Mouse (Mus musculus) hematopoietic stem cell, adult 5-6 weeks (primary cell): ENCODE data around the gene Dnajb6. TPM values are rescaled to one million over a fixed set of nuclear protein-coding genes. Genes with fewer than 3 reads are reported as not detected.

Source experiments
- ATAC-seq, 2 experiments: fragments of 125-278 bp in 1 of 2; replicated peaks in 1 of 2; 2 replicates each; pipeline ENCODE4 v1.8.0; 2016 to 2017; ENCODE audit warnings: inconsistent platforms in 2 of 2, mild to moderate bottlenecking in 2 of 2, moderate number of reproducible peaks in 2 of 2, low read depth in 1 of 2, moderate TSS enrichment in 1 of 2; ENCODE audit not compliant: low FRiP score in 2 of 2, poor library complexity in 2 of 2, severe bottlenecking in 2 of 2, insufficient read depth in 1 of 2, low TSS enrichment in 1 of 2
- total RNA-seq: library from RNA; stranded (forward); fragments of 172-1452, 232-1000 nt; gene quantifications from 2 replicates; pipeline ENCODE4 v1.2.3, GENCODE M21; 2017

The Dnajb6 gene
- total RNA-seq, 1 experiment from 2014 or later = 198 TPM

DNA sequence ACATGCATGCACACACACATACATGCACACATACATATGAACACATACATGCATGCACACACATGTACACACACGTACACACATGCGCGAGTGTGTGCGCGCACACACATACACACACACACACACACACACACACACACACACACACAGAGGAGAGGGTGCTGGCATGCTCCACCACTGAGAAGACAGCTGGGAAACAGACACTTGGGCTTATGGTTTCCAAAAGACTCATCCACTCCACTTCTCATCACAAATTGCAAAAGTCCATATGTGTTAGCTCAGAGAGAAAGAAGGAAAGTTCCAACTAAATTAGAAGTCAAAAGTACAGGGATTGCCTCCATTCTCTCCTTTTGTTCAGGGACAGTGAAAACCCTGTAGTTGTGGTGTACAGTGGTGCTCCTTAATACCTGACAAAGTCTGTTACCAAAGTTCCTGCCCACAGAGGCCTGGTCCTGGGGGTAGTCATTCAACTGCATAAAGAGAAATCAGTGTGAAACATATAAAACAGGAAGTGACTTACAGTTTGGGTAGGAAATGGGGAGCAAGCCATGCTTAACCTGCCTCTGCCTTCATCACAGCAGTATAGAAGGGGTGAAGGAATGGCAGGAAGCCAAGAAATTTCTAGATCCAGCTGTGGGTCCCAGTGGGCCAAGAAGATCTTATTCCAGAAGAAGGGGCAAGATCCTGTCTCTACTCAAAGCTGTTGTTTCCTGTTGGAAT is 81.2 kb downstream of the Dnajb6 start:
- ATAC-seq = peak; percentile 14 to 27; a peak in 1 of 4 replicates

- no peak for ATAC-seq
Measured at GRCm38 (mm10) chr5:29817400-29817799, 81.9 kb downstream of the Dnajb6 start.

DNA sequence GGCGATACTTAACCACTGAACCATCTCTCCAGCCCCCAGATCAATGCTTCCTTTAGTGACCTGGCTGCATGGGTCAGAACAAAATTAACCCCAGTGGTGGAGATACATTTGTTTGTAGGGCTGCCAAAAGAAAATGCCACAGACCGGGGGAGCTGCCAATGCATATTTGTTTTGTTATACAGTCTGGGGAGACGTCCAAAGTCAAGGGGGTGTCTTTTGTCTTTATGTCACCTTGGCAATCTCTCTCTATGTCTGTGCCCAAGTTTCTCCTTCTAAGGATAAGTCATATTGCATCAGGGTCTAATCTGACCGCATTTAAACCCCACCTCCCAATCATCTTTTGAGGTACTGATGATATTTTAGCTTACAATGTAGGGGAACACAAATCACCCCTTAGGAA is 82.8 kb downstream of the Dnajb6 start:
- no peak for ATAC-seq

- peak in 1 of 2 experiments; percentile 76; a peak in 2 of 4 replicates for ATAC-seq
Measured at GRCm38 (mm10) chr5:29824796-29825195, 89.3 kb downstream of the Dnajb6 start.

GRCm38 (mm10) chr5:29826780-29827179 is 91.3 kb downstream of the Dnajb6 start:
- no peak for ATAC-seq

GRCm38 (mm10) chr5:29842444-29843166 is 107.1 kb downstream of the Dnajb6 start:
- ATAC-seq = no peak

DNA sequence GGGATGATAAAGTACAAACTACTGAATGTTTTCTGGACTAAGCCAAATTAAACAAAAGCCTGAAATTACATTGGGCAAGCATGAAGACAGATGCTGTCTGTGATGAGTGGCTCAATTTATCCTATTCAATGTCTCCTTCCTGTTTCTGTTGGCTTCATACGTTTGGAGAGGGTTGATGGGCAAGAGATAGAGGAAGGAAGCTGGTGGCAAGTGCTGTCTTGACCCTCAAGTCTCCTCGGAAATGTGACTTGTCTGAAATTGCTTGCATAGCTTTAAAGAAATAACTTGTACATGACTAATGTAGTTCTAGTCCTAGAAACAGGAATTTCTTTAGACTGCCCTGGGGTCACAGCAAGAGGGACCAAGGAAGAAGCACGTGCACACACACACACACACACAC is 109.5 kb downstream of the Dnajb6 start:
- ATAC-seq = peak in 1 of 2 experiments; percentile 56; a peak in 1 of 4 replicates

- no peak for ATAC-seq
Measured at GRCm38 (mm10) chr5:29847494-29847893, 112.0 kb downstream of the Dnajb6 start.

DNA sequence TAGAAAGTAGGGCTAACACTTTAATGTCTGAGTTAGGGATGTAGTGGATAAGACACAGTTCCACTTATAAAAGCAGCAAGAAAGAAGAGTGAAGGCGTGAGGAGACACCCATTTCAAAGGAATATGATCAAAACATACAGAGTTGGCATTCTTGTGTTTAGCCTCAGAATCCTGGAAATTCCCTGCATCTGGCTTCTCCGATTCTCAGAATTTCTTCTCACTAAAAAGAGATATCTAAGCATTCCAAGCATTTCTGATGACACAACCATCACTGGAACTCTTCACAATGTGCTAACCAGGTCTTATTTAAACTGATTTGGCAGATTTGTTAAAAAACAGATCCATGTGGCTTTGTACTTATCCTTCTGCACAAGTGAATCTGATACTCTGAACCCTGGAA is 112.6 kb downstream of the Dnajb6 start:
- no peak for ATAC-seq

DNA sequence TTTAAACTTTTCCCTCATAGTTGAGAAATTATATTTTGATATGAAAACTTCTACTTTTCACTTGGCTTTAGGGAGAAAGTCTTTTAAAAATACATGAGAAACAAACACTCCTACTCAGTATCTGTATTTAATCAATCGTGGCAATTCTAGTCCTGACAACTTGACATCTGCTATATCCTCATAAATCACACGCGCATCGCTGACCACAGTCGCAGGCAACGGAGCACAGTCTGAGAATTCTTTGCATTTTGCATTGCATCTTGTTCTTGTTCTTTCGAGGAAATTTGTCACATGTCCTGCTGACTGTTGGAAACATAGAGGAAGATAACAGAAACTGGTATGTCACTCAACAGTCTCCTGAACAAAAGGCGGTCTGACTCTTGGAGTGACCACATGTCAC is 116.9 kb downstream of the Dnajb6 start:
- no peak for ATAC-seq

GRCm38 (mm10) chr5:29853035-29853434 is 117.5 kb downstream of the Dnajb6 start:
- no peak for ATAC-seq

GRCm38 (mm10) chr5:29854376-29854775 is 118.9 kb downstream of the Dnajb6 start:
- peak; percentile 96 to 99 for ATAC-seq

GRCm38 (mm10) chr5:29854971-29855370 is 119.5 kb downstream of the Dnajb6 start:
- ATAC-seq = no peak

DNA sequence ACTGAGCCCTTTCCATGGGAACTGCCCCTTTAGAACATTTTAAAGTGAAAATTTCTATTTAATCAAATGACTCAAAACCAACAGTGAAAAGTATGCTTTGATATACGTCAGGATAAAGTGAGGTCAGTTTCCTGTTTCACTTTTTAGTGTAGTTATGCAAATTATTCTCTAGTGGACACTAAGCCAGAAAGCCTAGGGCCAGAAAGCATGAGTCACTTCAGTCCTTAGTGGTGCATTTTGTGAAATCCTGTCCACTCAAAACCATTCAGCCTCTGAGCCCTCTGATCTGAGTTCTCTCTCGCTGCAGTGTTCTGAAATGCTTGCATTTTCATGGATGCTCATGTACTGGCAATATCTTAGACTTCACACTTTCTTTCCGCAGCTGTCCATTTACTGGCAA is 126.0 kb downstream of the Dnajb6 start:
- no peak for ATAC-seq

- no peak for ATAC-seq
Measured at GRCm38 (mm10) chr5:29862388-29862787, 126.9 kb downstream of the Dnajb6 start.

DNA sequence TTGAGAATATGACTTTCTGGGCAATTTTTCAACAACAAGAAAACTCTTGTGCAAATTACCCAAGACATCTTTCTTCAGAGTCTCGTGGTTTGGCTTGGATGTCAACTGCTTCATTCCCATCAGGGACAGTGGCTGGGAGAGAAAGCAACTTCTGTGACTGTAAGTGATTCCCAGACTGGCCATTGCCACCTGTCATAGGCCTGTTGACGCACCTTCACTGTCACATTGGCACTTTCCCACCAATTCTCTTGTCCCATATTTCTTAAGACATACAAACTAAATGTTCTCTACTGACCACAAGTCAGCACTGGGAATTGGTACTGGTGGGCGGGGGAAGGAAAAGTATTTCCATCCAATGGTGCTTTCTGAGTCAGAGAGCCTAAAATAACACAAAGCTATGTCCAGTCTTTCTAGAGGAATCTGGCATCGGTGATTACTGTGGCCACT is 128.8 kb downstream of the Dnajb6 start:
- no peak for ATAC-seq

- no peak for ATAC-seq
Measured at GRCm38 (mm10) chr5:29864994-29865393, 129.5 kb downstream of the Dnajb6 start.
